Mouse (Mus musculus) small intestine, adult 2 months (tissue): ENCODE data around the gene Mfsd13b.

Experiments
- CTCF ChIP-seq: fragments of 200-500 bp; IDR thresholded peaks from 2 replicates; pipeline ENCODE4 v1.5.1; 2012; ENCODE audit warnings: low read depth, mild to moderate bottlenecking, control low read depth, inconsistent platforms, low read length, moderate library complexity, mixed read lengths; ENCODE audit not compliant: insufficient replicate concordance, insufficient read length; ENCODE audit errors: extremely low read depth
- POLR2A ChIP-seq: fragments of 200-500 bp; IDR thresholded peaks from 2 replicates; pipeline ENCODE4 v1.6.1; 2012; ENCODE audit warnings: low read depth, mild to moderate bottlenecking, control low read depth, inconsistent platforms, low read length, moderate library complexity

GRCm38 (mm10) chr7:121064309-121064708 is 82.0 kb downstream of the Mfsd13b start:
- TF ChIP-seq CTCF (peak; percentile 21; the same call in 1 of the 2 replicates), POLR2A (no peak)
